Mouse (Mus musculus) naive thymus-derived CD4-positive, alpha-beta T cell, adult 2 months (primary cell): Measurements from ENCODE around the gene Pfdn5.

ENCODE experiments used
- DNase-seq: peaks from one replicate; pipeline ENCODE4 v3.0.0-alpha.2; 2011; ENCODE audit warnings: low read depth

Gene Pfdn5

DNA sequence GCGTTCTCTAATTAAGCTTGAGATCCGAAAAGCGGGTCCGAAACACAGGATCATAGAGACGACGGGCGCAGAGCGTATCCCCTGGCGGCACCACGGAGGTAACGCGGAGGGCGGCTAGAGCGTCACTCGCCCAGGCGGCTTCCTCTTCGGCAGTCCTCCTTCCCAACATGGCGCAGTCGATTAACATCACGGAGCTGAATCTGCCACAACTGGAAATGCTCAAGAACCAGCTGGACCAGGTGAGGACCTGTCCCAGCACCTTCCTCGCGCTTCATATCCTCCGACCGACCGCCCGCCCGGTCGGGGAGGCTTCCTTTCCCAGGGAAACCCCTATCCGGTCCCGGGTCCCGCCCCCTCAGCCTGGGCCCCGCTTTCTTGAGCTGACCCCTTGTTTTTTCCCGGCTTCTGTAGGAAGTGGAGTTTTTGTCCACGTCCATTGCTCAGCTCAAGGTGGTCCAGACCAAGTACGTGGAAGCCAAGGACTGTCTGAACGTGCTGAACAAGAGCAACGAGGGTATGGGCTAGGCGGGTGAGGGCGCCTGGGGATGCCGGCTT, at the start of gene Pfdn5:
Gene Pfdn5 (plus strand): TSS at position 95 of the 555 bp plus-strand sequence.
- DNase-seq = peak; percentile 84

GRCm38 (mm10) chr15:102278726-102279091, 47.2 kb upstream of the Pfdn5 start:
- DNase-seq = no peak

DNA sequence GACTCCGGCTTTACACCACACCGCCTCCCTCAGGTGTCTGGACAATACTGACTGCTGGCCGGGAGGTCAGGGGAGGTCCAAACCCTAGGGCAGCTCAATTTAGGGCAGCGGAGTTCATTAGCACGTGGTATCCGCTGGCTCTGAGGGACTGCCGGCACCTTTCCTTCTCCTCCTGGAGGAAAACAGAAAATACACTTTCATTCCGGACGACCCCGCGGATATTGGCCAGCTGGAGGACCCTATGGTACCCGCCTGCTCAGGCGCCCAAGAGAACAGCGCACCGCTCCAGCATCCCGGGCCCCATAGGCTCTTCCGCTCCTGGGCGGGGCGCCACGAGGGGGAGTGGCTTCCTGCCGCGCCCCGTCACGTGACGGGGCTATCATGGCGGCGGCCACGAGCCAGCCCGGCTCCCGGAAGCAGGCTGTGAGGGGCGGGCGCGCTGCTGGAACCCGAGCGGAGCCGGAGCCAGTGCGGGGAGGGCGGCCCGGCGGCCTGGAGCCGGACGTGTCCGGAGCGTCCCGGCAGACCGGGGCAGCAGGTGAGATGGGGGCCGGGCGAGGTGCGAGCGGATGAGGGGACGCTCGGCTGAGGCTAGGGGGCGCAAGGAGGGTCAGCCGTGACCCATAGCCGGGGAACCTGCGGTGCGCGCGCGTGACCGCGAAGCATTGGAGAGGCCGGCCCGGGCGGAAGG, 46.7 kb upstream of the Pfdn5 start, which contains the start of gene Mfsd5:
Gene Mfsd5 (plus strand): TSS at position 363 of the 691 bp plus-strand sequence.
- peak; percentile 95 for DNase-seq

DNA sequence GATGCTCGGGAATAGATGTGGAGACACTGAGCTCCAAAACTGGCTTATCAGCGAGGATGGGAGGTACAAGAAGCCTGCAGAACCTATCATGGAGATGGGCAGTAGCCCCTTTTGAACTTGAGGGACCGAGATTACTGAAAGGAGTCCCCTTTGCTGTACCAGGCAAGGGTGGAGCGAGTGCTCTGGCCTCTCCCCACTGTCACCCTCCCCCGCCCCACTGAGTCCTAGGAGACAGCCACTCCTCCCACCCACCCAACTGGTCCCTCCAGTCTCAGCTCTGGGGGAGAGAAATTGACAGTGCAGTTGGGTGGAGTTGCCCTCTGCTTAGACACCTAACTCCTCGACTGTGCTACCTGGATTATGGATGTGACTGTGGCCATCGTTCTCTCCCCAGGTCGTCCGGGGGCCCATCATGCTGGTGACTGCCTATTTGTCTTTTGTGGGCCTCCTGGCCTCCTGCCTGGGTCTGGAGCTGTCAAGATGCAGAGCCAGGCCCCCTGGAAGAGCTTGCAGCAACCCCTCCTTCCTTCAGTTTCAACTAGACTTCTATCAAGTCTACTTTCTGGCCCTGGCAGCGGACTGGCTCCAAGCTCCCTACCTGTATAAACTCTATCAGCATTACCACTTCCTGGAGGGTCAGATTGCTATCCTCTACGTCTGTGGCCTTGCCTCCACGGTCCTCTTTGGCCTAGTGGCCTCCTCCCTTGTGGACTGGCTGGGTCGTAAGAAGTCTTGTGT, 46.0 kb upstream of the Pfdn5 start:
- no peak for DNase-seq

DNA sequence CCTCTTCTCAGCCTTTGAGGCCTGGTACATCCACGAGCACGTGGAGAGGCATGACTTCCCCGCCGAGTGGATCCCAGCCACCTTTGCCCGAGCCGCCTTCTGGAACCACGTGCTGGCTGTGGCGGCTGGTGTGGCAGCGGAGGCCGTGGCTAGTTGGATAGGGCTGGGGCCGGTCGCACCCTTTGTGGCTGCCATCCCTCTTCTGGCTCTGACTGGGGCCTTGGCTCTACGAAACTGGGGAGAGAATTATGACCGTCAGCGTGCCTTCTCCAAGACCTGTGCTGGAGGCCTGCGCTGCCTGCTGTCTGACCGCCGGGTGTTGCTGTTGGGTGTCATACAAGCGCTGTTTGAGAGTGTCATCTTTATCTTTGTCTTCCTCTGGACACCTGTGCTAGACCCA, 45.3 kb upstream of the Pfdn5 start:
- no peak for DNase-seq

DNA sequence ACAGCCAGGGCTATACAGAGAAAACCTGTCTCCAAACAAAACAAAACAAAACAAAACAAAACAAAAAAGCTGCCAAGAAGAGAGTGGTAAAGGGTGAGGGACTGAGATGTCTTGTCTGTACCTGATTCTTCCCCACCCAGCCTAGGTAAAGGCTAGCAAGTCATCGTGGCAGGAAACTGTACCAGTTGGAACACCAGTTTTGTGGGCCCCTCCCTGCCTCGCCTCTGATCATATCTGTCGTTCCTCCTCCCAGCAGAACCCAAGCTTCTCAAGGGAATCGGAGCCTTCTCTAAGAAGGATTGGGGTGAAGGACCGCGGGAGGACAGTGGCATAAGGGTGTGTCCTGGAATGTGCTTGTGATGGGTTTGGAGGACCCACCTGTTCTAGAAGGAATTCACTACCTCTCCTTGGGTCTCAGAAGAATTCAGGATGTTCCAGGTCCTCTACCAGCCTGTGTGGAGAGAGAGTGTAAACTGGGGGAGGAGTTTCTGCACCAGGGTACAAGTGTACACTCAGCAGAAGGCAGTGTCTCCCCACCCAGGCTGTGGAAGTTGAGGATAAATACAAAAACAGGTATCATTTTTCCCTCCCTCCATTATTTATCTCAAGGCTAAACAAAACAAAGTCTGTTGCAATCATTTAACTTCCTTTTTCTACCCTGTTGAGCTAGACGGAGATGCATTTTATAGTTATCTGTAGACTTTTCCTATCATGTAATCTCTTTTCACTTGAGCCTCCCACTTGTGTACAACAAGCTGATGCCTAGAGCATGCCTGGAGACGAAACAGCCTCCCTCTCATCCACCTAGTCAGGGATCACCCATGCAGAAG, 43.2 kb upstream of the Pfdn5 start:
- DNase-seq = no peak

DNA sequence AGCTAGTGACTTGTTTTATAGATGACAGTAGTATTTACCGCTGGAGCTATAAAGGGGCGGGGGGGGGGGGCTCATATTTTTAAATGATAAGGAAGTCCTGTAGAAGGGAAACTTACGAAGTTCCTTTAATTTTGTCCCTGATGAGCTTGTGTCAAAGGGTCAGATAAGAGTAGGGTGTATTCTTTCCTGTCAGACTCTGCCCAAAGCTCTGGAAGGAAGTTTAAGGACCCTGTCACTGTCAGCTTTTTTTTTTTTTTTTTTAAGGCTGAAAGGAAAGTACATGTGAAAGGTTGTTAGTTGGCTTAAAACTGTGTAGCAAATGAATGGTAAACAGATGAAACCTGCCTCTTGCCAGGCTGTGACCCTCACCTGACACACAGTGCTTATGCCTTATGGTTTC, 42.3 kb upstream of the Pfdn5 start:
- DNase-seq = no peak

GRCm38 (mm10) chr15:102287395-102287794, 38.5 kb upstream of the Pfdn5 start:
- DNase-seq = peak; percentile 79

DNA sequence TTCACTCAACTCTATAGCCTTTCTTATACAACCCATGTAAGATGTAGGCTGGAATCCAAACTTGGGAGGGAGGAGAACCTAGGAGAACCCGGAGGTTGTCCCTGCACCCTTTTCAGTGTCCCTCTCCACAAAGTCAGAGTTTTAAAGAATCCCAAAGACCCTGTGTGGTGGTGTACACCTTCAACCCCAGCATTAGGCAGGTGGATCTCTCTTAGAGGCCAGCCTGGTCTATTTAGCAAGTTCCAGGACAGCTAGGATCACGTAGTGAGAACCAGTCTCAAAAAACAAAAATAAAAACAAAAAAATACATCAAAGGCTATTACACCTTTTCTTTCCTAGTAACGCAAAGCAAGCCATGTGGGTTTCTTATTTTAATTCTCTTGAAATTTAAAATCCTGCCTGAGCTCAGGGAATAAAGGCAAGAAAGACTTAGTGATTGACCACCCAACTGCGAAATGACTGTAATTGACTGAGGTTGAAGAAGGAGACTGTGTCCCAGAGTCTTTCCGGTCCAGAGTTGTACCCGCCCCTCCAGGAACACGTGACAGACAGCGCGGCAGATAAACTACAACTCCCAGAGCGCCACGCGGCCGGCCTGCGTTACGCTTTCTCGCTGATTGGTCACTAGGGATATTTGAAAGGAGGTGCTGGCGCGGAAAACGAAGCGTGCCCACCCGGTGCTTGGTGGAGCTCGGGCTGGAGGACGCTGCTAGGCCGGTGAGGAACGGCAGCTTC, 30.1 kb upstream of the Pfdn5 start, which contains the start of gene Espl1:
Gene Espl1 (plus strand): TSS at position 634 of the 735 bp plus-strand sequence.
- peak; percentile 92 for DNase-seq

- DNase-seq = peak; percentile 32
These were observed 29.4 kb upstream of the Pfdn5 start for GRCm38 (mm10) chr15:102296368-102297006.

DNA sequence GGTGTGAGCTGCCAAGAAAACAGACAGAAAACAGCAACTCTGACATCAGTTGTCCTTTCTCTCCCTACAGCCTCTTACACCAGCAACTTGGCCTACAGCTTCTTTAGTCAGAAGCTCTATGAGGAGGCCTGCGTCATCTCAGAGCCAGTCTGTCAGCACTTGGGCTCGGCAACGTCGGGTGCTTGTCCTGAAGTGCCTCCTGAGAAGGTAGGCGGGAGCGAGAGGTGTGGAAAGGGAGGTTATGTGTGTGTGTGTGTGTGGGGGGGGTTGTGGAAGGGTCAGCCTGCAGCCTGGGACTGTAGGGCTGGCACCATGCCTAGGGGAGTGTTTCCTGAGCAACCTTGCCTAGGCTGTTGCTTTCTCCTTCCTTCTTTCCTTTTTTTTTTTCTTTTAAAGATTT, 23.4 kb upstream of the Pfdn5 start:
- no peak for DNase-seq

DNA sequence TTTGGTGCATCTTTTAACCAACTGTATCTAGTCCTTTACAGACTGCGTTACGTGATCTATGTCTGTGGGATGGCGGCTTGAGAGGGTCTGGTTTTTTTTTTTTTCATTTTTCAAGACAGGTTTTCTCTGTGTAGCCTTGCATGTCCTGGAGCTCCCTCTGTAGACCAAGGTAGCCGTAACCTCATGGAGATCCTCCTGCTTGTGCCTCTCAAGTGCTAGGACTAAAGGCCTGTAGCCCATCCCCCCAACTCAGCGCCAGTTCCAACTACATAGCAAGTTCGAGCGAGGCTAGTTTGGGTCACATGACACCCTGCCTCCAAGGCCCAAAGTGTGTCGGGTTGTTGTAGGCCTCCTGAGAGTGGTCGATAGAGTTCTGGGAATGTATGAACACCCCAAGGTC, 17.2 kb upstream of the Pfdn5 start:
- no peak for DNase-seq

DNA sequence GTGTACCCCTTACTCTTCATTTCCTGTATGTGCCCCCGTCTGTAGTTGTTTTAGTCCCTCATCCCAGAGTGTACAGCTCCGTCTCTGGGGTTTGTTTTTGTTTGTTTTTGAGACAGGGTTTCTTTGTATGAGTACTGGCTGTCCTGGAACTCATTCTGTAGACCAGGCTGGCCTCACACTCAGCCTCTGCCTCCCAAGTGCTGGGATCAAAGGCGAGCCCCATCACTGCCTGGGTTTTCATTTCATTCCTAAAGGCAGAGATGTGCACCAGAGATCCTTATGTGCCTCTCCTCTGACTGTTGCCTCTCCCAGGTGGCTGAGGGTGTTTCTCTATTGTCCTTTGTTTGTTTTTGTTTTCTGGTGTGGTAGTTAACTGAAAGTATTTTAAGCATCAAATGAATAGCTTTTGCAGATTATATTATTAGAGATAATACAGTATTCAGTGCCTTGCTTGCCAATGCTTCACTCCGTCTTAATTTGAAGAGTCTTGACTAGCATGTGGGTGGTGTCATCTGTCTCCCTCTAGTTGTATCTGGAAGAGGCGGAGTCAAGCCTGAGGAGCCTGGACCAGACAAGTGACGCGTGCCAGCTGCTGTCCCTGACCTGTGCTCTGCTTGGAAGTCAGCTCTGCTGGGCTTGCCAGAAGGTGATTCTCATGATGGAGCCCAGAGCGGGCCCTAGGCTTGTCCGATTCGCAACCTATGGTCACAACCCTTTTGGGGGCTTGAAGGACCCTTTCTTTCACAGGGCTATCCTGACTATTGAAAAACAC, 15.7 kb upstream of the Pfdn5 start:
- no peak for DNase-seq

DNA sequence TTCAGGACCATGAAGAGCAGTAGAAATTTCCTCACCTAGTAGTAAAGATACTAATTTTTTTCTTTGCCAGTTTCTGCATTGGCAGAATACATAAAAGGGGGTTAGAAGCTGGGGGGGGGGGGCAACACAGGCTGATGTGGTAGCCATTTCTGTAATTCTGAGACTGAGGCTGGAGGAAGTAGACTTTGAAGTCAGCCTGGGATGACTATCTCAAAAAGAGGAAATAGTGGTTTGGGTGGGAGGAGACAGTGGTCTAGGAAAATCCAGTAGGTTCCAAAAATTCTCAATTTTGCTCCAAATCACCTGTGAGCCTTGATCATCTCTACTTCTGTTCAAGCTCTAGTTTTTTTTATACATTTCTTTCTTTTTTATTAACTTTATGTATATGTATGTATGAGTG, 14.4 kb upstream of the Pfdn5 start:
- DNase-seq = no peak

- no peak for DNase-seq
These were observed 10.6 kb upstream of the Pfdn5 start for GRCm38 (mm10) chr15:102315292-102315691.

DNA sequence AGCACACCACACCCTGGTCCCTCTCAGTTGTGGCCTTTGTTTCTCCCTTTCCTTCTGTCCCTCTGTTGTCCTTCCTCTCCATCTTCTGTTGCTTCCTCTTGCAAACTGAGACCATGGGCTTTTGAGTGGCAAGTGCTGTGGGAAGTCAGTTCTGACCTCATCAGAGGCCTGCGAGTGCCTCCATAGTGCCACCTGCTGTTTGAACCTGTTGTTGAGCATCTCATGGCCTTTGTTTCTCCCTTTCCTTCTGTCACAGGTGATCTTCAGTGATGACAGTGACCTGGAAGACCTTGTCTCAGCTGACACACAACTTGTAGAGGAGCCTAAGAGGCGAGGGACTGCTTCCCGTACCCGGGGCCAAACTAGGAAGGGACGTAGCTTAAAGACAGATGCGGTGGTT, 9.7 kb upstream of the Pfdn5 start:
- peak; percentile 87 for DNase-seq

DNA sequence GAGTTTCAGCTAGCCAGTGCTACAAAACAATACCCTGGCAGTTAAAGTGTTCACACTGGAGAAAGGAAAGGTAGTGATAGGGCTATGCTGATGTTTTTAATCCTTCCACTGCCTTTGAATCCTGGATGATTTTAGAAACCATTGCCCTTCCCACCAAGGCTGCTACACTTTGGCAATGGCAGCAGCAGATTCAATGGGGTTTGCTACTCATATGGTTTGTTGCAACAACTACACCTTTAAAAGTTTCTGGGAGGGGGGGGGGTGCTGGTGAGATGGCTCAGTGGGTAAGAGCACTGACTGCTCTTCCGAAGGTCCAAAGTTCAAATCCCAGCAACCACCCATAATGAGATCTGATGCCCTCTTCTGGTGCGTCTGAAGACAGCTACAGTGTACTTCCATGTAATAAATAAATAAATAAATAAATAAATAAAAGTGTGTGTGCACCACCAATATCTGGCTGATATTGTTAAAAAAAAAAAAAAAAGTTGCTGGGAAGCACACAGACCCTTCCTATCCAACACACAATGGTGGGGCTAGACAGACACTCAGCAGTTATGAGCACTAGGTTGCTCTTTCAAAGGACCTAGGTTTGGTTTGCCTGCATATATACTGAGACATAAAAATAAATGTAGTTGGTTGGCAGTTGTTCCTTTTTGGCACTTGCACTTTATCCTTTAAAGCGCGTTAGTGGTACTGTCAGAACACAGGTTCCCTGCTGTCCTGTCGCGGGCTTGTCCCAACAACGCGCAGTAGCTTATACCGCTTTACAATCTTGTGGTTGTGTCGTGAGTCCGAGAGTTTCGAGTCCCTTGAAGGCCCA, 1.1 kb upstream of the Pfdn5 start:
- no peak for DNase-seq

DNA sequence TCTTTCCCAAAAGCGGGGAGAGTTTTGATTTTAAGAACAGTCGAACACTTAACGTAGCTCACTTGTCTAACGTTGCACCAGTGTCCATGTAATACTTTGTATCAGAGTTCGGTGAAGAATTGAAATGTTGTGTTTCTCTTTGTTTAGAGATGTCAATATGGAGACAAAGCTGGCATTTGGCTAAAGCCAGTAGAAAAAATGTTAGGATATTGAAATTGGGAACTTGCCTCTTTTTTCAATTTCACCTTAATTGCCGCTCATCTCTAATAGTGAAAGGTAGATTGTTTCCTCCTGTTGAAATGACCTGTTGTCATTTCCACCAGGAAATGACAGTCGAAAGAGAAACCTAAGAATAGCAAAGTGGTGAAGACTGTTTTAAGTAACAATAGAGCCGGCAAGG, 976 bp downstream of the Pfdn5 start:
- DNase-seq = no peak

DNA sequence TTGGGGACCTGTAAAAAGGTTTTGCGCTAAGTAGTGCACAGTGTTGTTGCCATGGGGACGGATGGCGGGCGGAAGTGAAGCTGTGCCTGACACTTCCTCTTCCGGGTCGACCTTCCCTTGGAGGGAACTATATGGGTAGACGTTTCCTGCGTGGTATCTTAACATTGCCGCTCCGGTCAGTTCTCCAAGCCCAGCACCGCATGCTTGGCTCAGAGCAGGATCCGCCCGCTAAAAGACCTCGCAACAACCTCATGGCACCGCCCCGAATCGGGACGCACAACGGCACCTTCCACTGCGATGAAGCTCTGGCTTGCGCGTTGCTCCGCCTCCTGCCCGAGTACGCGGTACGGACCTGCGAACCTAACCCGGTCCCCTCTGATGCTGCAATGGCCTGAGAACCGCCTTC, 5.7 kb downstream of the Pfdn5 start, which contains the start of gene Myg1:
Gene Myg1 (plus strand): TSS at position 100 of the 406 bp plus-strand sequence.
- peak; percentile 90 for DNase-seq
